Mouse (Mus musculus) kidney, embryonic 15.5 days (tissue): ENCODE data around the gene Dscam. TPM values are rescaled to one million over a fixed set of nuclear protein-coding genes. Genes with fewer than 3 reads are reported as not detected.

Experiments
- ATAC-seq: fragments of 200-750 bp; cut with Nextera tagmentation; replicated peaks from 2 replicates; pipeline ENCODE4 v1.8.0; 2017; ENCODE audit warnings: moderate TSS enrichment; ENCODE audit not compliant: low FRiP score
- H3K27ac ChIP-seq: fragments of 300-500 bp; sonication (generic); 2 replicates; pipeline ENCODE4 v1.5.1; 2015; ENCODE audit warnings: mild to moderate bottlenecking, inconsistent platforms
- H3K27me3 ChIP-seq: fragments of 300-500 bp; sonication (generic); 2 replicates; pipeline ENCODE4 v1.6.1; 2015; ENCODE audit warnings: inconsistent platforms
- H3K36me3 ChIP-seq: fragments of 300-500 bp; sonication (generic); 2 replicates; pipeline ENCODE4 v1.6.1; 2015; ENCODE audit warnings: inconsistent platforms
- H3K4me1 ChIP-seq: fragments of 300-500 bp; sonication (generic); 2 replicates; pipeline ENCODE4 v1.6.1; 2015; ENCODE audit warnings: inconsistent platforms
- H3K4me2 ChIP-seq: fragments of 300-500 bp; sonication (generic); 2 replicates; pipeline ENCODE4 v1.6.1; 2015; ENCODE audit warnings: moderate library complexity, mild to moderate bottlenecking, inconsistent platforms
- H3K4me3 ChIP-seq: fragments of 300-500 bp; sonication (generic); replicated peaks from 2 replicates; pipeline ENCODE4 v1.5.1; 2015; ENCODE audit warnings: mild to moderate bottlenecking, inconsistent platforms
- H3K9ac ChIP-seq: fragments of 300-500 bp; sonication (generic); 2 replicates; pipeline ENCODE4 v1.6.1; 2015; ENCODE audit warnings: mild to moderate bottlenecking, inconsistent platforms
- H3K9me3 ChIP-seq: fragments of 300-500 bp; sonication (generic); replicated peaks from 2 replicates; pipeline ENCODE4 v1.6.1; 2016; ENCODE audit warnings: inconsistent platforms
- WGBS: fragments of 180-500 bp; shearing (Covaris S2); methylation state at CpG from one replicate; pipeline ENCODE4 v1.1.7; 2015; ENCODE audit warnings: mixed read lengths; 5-methylcytosine and 5-hydroxymethylcytosine counted together
- polyA plus RNA-seq: library from polyadenylated mRNA; unstranded; fragments of >200 nt; fragmentation: Nextera tagmentation; extraction: Ambion mirVana; gene quantifications from 2 replicates; pipeline ENCODE4 v1.2.1, GENCODE M21; 2015

Dscam gene
- 0.06 TPM in 2 replicates for polyA plus RNA-seq

- H3K27ac ChIP-seq, result no peak within 1 kb of the TSS
- peak within 1 kb of the TSS; percentile 55 for H3K4me3 ChIP-seq
- H3K4me1 ChIP-seq, result peaks cover 18% of the 10 kb centered on the region
- H3K36me3 ChIP-seq, result no peaks in the 10 kb centered on the region
- WGBS, result under 1% methylated on average over 43 of the region's 60 CpGs
- peak within 1 kb of the TSS; percentile 89 for H3K4me2 ChIP-seq
- peaks cover 77% of the 10 kb centered on the region for H3K27me3 ChIP-seq
- peak; percentile 72 for ATAC-seq
- H3K9me3 ChIP-seq, result no peaks in the 10 kb centered on the region
- peak within 1 kb of the TSS; percentile 35; the same call in 1 of the 2 replicates for H3K9ac ChIP-seq
These were observed at the start of gene Dscam for GRCm38 (mm10) chr16:97170513-97171081. Dscam (minus strand) TSS chr16:97170752.

- no peak overlapping the region for H3K4me3 ChIP-seq
- no peak overlapping the region for H3K4me2 ChIP-seq
- H3K27ac ChIP-seq, result no peak overlapping the region
- peaks cover 4% of the 10 kb centered on the region; the same call in 1 of the 2 replicates for H3K9me3 ChIP-seq
- no peak overlapping the region for H3K9ac ChIP-seq
- 61% methylated on average over 2 of the region's 2 CpGs for WGBS
- no peaks in the 10 kb centered on the region for H3K4me1 ChIP-seq
- no peak for ATAC-seq
- H3K36me3 ChIP-seq, result no peaks in the 10 kb centered on the region
- no peaks in the 10 kb centered on the region for H3K27me3 ChIP-seq
These were observed 48.8 kb upstream of the Dscam start for GRCm38 (mm10) chr16:97219381-97219780.

- no peak overlapping the region for H3K27ac ChIP-seq
These were observed 39.4 kb upstream of the Dscam start for GRCm38 (mm10) chr16:97209997-97210396.

GRCm38 (mm10) chr16:97208276-97208675 is 37.7 kb upstream of the Dscam start:
- Histone ChIP-seq H3K4me2 (no peak overlapping the region), H3K4me1 (no peaks in the 10 kb centered on the region), H3K4me3 (no peak overlapping the region), H3K9ac (no peak overlapping the region), H3K27ac (no peak overlapping the region), H3K27me3 (no peaks in the 10 kb centered on the region), H3K36me3 (no peaks in the 10 kb centered on the region), H3K9me3 (no peaks in the 10 kb centered on the region)
- no peak for ATAC-seq
- 73% methylated on average over 2 of the region's 2 CpGs for WGBS

More at GRCm38 (mm10) chr16:97209997-97210396, 39.4 kb upstream of the Dscam start:
- Histone ChIP-seq H3K9me3 (peaks cover 2% of the 10 kb centered on the region; the same call in 1 of the 2 replicates), H3K4me1 (no peaks in the 10 kb centered on the region), H3K36me3 (no peaks in the 10 kb centered on the region), H3K4me3 (no peak overlapping the region), H3K4me2 (no peak overlapping the region), H3K27me3 (no peaks in the 10 kb centered on the region), H3K9ac (no peak overlapping the region)
- ATAC-seq, result no peak
- 57% methylated on average over 5 of the region's 5 CpGs for WGBS

- no peak overlapping the region for H3K9ac ChIP-seq
- H3K27ac ChIP-seq, result no peak overlapping the region
- no peak overlapping the region for H3K4me3 ChIP-seq
- no peak overlapping the region for H3K4me2 ChIP-seq
- H3K36me3 ChIP-seq, result no peaks in the 10 kb centered on the region
- H3K9me3 ChIP-seq, result no peaks in the 10 kb centered on the region
- no peaks in the 10 kb centered on the region for H3K27me3 ChIP-seq
- ATAC-seq, result no peak
- WGBS, result 80% methylated on average over 2 of the region's 2 CpGs
- no peaks in the 10 kb centered on the region for H3K4me1 ChIP-seq
These were observed 33.5 kb upstream of the Dscam start for GRCm38 (mm10) chr16:97204090-97204489.

- no peaks in the 10 kb centered on the region for H3K9me3 ChIP-seq
- H3K9ac ChIP-seq, result no peak overlapping the region
- no peaks in the 10 kb centered on the region for H3K27me3 ChIP-seq
- H3K4me1 ChIP-seq, result no peaks in the 10 kb centered on the region
- H3K4me2 ChIP-seq, result no peak overlapping the region
- no peak overlapping the region for H3K4me3 ChIP-seq
- ATAC-seq, result no peak
- H3K36me3 ChIP-seq, result no peaks in the 10 kb centered on the region
- WGBS, result 90% methylated on average over 2 of the region's 2 CpGs
- H3K27ac ChIP-seq, result no peak overlapping the region
These were observed 33.0 kb upstream of the Dscam start for GRCm38 (mm10) chr16:97203554-97203953.

GRCm38 (mm10) chr16:97194630-97195029 is 24.1 kb upstream of the Dscam start:
- Histone ChIP-seq H3K9ac (no peak overlapping the region), H3K36me3 (no peaks in the 10 kb centered on the region), H3K4me3 (no peak overlapping the region), H3K27ac (no peak overlapping the region), H3K4me1 (no peaks in the 10 kb centered on the region), H3K9me3 (no peaks in the 10 kb centered on the region), H3K27me3 (no peaks in the 10 kb centered on the region), H3K4me2 (no peak overlapping the region)
- WGBS, result 81% methylated on average over 2 of the region's 2 CpGs
- no peak for ATAC-seq

GRCm38 (mm10) chr16:97194179-97194578 is 23.6 kb upstream of the Dscam start:
- H3K27me3 ChIP-seq, result no peaks in the 10 kb centered on the region
- WGBS, result 89% methylated on average over 1 of the region's 1 CpGs

GRCm38 (mm10) chr16:97192296-97192695 is 21.7 kb upstream of the Dscam start:
- Histone ChIP-seq H3K36me3 (no peaks in the 10 kb centered on the region), H3K9me3 (no peaks in the 10 kb centered on the region), H3K4me3 (no peak overlapping the region), H3K27ac (no peak overlapping the region), H3K27me3 (no peaks in the 10 kb centered on the region), H3K9ac (no peak overlapping the region), H3K4me1 (no peaks in the 10 kb centered on the region), H3K4me2 (no peak overlapping the region)
- 78% methylated on average over 4 of the region's 4 CpGs for WGBS
- ATAC-seq, result no peak

More at GRCm38 (mm10) chr16:97194179-97194578, 23.6 kb upstream of the Dscam start:
- no peak overlapping the region for H3K4me3 ChIP-seq
- no peak overlapping the region for H3K9ac ChIP-seq
- H3K9me3 ChIP-seq, result no peaks in the 10 kb centered on the region
- no peak overlapping the region for H3K4me2 ChIP-seq
- no peak for ATAC-seq
- no peak overlapping the region for H3K27ac ChIP-seq
- H3K4me1 ChIP-seq, result no peaks in the 10 kb centered on the region
- no peaks in the 10 kb centered on the region for H3K36me3 ChIP-seq

GRCm38 (mm10) chr16:97190604-97191003 is 20.1 kb upstream of the Dscam start:
- ATAC-seq, result no peak
- 77% methylated on average over 1 of the region's 1 CpGs for WGBS
- H3K9ac ChIP-seq, result no peak overlapping the region
- no peaks in the 10 kb centered on the region for H3K36me3 ChIP-seq
- no peaks in the 10 kb centered on the region for H3K27me3 ChIP-seq
- H3K4me2 ChIP-seq, result no peak overlapping the region
- H3K4me3 ChIP-seq, result no peak overlapping the region
- H3K4me1 ChIP-seq, result no peaks in the 10 kb centered on the region
- no peaks in the 10 kb centered on the region for H3K9me3 ChIP-seq
- no peak overlapping the region for H3K27ac ChIP-seq

GRCm38 (mm10) chr16:97171500-97171899 is 948 bp upstream of the Dscam start:
- Histone ChIP-seq H3K4me2 (no peak overlapping the region), H3K4me1 (peaks cover 13% of the 10 kb centered on the region), H3K9me3 (no peaks in the 10 kb centered on the region), H3K27me3 (peaks cover 70% of the 10 kb centered on the region), H3K36me3 (no peaks in the 10 kb centered on the region), H3K9ac (no peak overlapping the region), H3K27ac (no peak overlapping the region), H3K4me3 (no peak overlapping the region)
- ATAC-seq, result no peak
- WGBS, result 66% methylated on average over 8 of the region's 8 CpGs

- Histone ChIP-seq H3K4me2 (peak overlapping the region; percentile 89), H3K4me1 (peaks cover 24% of the 10 kb centered on the region), H3K36me3 (no peaks in the 10 kb centered on the region), H3K27me3 (peaks cover 83% of the 10 kb centered on the region), H3K27ac (no peak overlapping the region), H3K9ac (peak overlapping the region; percentile 35; the same call in 1 of the 2 replicates), H3K9me3 (no peaks in the 10 kb centered on the region), H3K4me3 (peak overlapping the region; percentile 55)
- WGBS, result 2% methylated on average over 44 of the region's 51 CpGs
- ATAC-seq, result peak; percentile 53
These were observed 545 bp downstream of the Dscam start for GRCm38 (mm10) chr16:97169901-97170512.
